Mouse (Mus musculus): Measurements from ENCODE around the gene Selenos. TPM values are rescaled to one million over a fixed set of nuclear protein-coding genes. Genes with fewer than 3 reads are reported as not detected.

Selenos gene
- total RNA-seq, 2 experiments from 2014 or later: 79.4 to 118 TPM

- no peak for DNase-seq (ENCODE audit: low spot score in 2 of 2)
Measured at GRCm38 (mm10) chr7:66116906-66117482, 37.5 kb downstream of the Selenos start.

GRCm38 (mm10) chr7:66118046-66118445, 38.6 kb downstream of the Selenos start:
- no peak for DNase-seq (ENCODE audit: low spot score in 2 of 2)

GRCm38 (mm10) chr7:66118796-66119195, 39.3 kb downstream of the Selenos start:
- no peak for DNase-seq (ENCODE audit: low spot score in 2 of 2)

GRCm38 (mm10) chr7:66120139-66120538, 40.7 kb downstream of the Selenos start:
- no peak for DNase-seq (ENCODE audit: low spot score in 2 of 2)

- DNase-seq (ENCODE audit: low spot score in 2 of 2): no peak
Measured at GRCm38 (mm10) chr7:66120702-66121396, 41.4 kb downstream of the Selenos start.

- DNase-seq (ENCODE audit: low spot score in 2 of 2): no peak
Measured at GRCm38 (mm10) chr7:66124551-66124968, 45.1 kb downstream of the Selenos start.

GRCm38 (mm10) chr7:66125368-66125767, 45.9 kb downstream of the Selenos start:
- DNase-seq (ENCODE audit: low spot score in 2 of 2): no peak

- DNase-seq (ENCODE audit: low spot score in 2 of 2): no peak
Measured at GRCm38 (mm10) chr7:66127951-66128645, 48.6 kb downstream of the Selenos start.

GRCm38 (mm10) chr7:66128857-66129256, 49.4 kb downstream of the Selenos start:
- DNase-seq (ENCODE audit: low spot score in 2 of 2): no peak

- no peak for DNase-seq (ENCODE audit: low spot score in 2 of 2)
Measured at GRCm38 (mm10) chr7:66130296-66130695, 50.8 kb downstream of the Selenos start.

- DNase-seq (ENCODE audit: low spot score in 2 of 2): no peak
Measured at GRCm38 (mm10) chr7:66131776-66132421, 52.5 kb downstream of the Selenos start.

GRCm38 (mm10) chr7:66134154-66134553, 54.7 kb downstream of the Selenos start:
- no peak for DNase-seq (ENCODE audit: low spot score in 2 of 2)

- no peak for DNase-seq (ENCODE audit: low spot score in 2 of 2)
Measured at GRCm38 (mm10) chr7:66135644-66136043, 56.2 kb downstream of the Selenos start.

GRCm38 (mm10) chr7:66136187-66136586, 56.7 kb downstream of the Selenos start:
- DNase-seq (ENCODE audit: low spot score in 2 of 2): no peak

- no peak for DNase-seq (ENCODE audit: low spot score in 2 of 2)
Measured at GRCm38 (mm10) chr7:66137309-66137708, 57.9 kb downstream of the Selenos start.

- no peak for DNase-seq (ENCODE audit: low spot score in 2 of 2)
Measured at GRCm38 (mm10) chr7:66138301-66138700, 58.9 kb downstream of the Selenos start.

GRCm38 (mm10) chr7:66138878-66139277, 59.4 kb downstream of the Selenos start:
- DNase-seq (ENCODE audit: low spot score in 2 of 2): no peak

Other genes with a start within 250 kb of the Selenos start
- 10 to 100 TPM; 20.1 to 32.2 TPM for gene Pcsk6, start 217.9 kb upstream of the Selenos start, total RNA-seq (2021)
- gene Gm45213, start 36.0 kb upstream of the Selenos start, total RNA-seq (2021): not detected
- 10 to 100 TPM; 33.8 to 37.2 TPM for gene Snrpa1, start 20.6 kb upstream of the Selenos start, total RNA-seq (2021)
- gene Chsy1, start 29.9 kb downstream of the Selenos start, total RNA-seq (2021): 10 to 100 TPM; 15.1 to 17.4 TPM